Mouse (Mus musculus): ENCODE measurements around the gene Psmd7. TPM values are rescaled to one million over a fixed set of nuclear protein-coding genes. Genes with fewer than 3 reads are reported as not detected.

Gene Psmd7
- total RNA-seq, 4 experiments from 2014 or later: 104 to 118 (median 109) TPM

Small RNAs within 50 kb of the gene (microRNA-seq; reads per million reads assigned to microRNA genes)
- 1,044 to 3,690 reads per million in 2 experiments for gene Mir140

Other genes starting within 250 kb of the Psmd7 start
- gene Nqo1, start 185.3 kb downstream of the Psmd7 start, total RNA-seq (2022): 1 to 10 TPM; 6.0 to 7.1 (median 6.2) TPM
- gene Nob1, start 163.4 kb downstream of the Psmd7 start, total RNA-seq (2022): 10 to 100 TPM; 39.1 to 46.4 (median 40.8) TPM
- gene Wwp2, start 152.1 kb downstream of the Psmd7 start, total RNA-seq (2022): 10 to 100 TPM; 35.1 to 43.2 (median 41.4) TPM